Mouse (Mus musculus): ENCODE results near the gene Pus1. TPM values are rescaled to one million over a fixed set of nuclear protein-coding genes. Genes with fewer than 3 reads are reported as not detected.

The Pus1 gene
- polyA plus RNA-seq (2016; fragmentation: Nextera tagmentation; extraction: Ambion mirVana), result 26.8 and 27.9 TPM in 2 replicates

DNA sequence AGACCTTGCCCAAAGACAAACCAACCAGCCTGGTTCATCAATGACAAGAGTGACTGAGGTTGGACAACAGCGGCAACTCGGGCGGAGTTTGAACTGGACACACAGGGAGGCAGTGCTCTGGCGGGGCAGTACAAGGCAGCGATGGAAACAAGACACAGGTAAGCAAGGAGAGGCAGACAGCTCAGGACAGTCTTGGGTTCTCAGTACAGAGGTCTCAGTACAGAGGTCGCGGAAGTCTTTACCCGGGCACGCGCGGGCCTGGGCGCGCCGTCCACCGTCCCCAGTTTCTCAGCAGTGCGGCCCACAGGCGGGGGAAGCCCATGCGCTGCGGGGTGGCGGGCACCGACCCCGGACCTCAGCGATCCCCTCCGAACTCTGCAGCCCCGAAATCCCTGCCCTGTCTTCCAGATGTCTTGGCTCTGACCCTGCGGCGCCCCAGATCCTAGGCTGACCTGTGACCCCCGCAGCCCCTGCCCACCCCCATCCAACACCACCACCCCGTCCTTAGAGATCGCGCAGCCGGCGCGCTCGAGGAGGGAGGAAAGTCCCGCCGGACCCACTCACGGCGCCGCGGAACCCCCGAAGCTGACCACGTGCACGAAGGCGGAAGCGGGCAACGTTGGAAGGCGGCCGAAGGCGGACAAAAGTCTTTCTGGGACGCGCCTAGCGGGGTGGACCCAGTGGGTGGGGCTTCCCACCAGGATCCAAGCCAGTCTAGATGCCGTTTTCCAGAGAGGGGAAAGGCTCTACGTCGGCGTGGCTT lies at the start of gene Pus1:
TSS of gene Pus1 (minus strand) at position 662 of the 763 bp plus-strand sequence.
- WGBS, result under 1% methylated on average over 56 of the region's 57 CpGs
- Histone ChIP-seq H3K27me3 (no peaks in the 10 kb centered on the region), H3K9me3 (no peaks in the 10 kb centered on the region), H3K9ac (replicated peaks) (peak within 1 kb of the TSS; percentile 84), H3K4me1 (peaks cover 15% of the 10 kb centered on the region), H3K36me3 (peaks cover 40% of the 10 kb centered on the region), H3K4me3 (peak within 1 kb of the TSS; percentile 86), H3K4me2 (replicated peaks) (peak within 1 kb of the TSS; percentile 97), H3K27ac (replicated peaks) (0 out of 2 replicates have a peak within 1 kb of the TSS, but pooled peaks have one; percentile 11)
- ATAC-seq (ENCODE audit: low FRiP score, low read depth), result peak; percentile 83

DNA sequence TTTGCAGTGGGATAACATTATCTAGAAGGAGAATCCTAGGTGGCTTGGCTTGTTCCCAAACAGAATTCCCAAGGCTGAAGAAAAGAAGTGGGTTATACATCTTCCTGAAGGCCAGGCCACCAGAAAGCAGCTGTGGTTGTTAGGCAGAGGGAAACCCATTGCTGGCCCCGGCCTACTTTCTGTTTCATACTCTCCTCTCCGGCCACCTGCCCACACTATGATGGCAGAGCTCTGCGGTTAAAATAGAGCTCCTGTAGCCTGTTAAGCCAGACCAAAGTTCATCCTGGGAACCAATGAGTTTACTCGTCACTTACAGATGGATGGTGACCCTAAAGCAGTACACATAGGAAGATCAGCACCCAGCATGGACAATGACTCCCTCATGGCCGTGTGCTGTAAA lies 47.1 kb upstream of the Pus1 start:
- H3K9ac ChIP-seq (replicated peaks), result no peak overlapping the region
- ATAC-seq (ENCODE audit: low FRiP score, low read depth), result no peak
- H3K36me3 ChIP-seq, result no peaks in the 10 kb centered on the region
- no peaks in the 10 kb centered on the region for H3K27me3 ChIP-seq
- 90% methylated on average over 5 of the region's 5 CpGs for WGBS
- H3K27ac ChIP-seq (replicated peaks), result no peak overlapping the region
- H3K4me2 ChIP-seq (replicated peaks), result no peak overlapping the region
- no peak overlapping the region for H3K4me3 ChIP-seq
- no peaks in the 10 kb centered on the region for H3K4me1 ChIP-seq
- no peaks in the 10 kb centered on the region for H3K9me3 ChIP-seq

- Histone ChIP-seq H3K27me3 (no peaks in the 10 kb centered on the region), H3K27ac (replicated peaks) (no peak overlapping the region), H3K9ac (replicated peaks) (no peak overlapping the region), H3K4me1 (no peaks in the 10 kb centered on the region), H3K36me3 (no peaks in the 10 kb centered on the region), H3K4me2 (replicated peaks) (no peak overlapping the region), H3K9me3 (no peaks in the 10 kb centered on the region), H3K4me3 (no peak overlapping the region)
- WGBS, result 88% methylated on average over 8 of the region's 8 CpGs
- ATAC-seq (ENCODE audit: low FRiP score, low read depth), result no peak
These were observed 46.5 kb upstream of the Pus1 start for GRCm38 (mm10) chr5:110826781-110827495.

GRCm38 (mm10) chr5:110824421-110824820 lies 44.0 kb upstream of the Pus1 start:
- no peaks in the 10 kb centered on the region for H3K27me3 ChIP-seq
- WGBS, result 91% methylated on average over 4 of the region's 4 CpGs
- H3K4me1 ChIP-seq, result no peaks in the 10 kb centered on the region
- no peak for ATAC-seq (ENCODE audit: low FRiP score, low read depth)
- no peak overlapping the region for H3K27ac ChIP-seq (replicated peaks)
- H3K4me2 ChIP-seq (replicated peaks), result no peak overlapping the region
- H3K9me3 ChIP-seq, result no peaks in the 10 kb centered on the region
- no peak overlapping the region for H3K9ac ChIP-seq (replicated peaks)
- no peaks in the 10 kb centered on the region for H3K36me3 ChIP-seq
- H3K4me3 ChIP-seq, result no peak overlapping the region

- peak; percentile 94 for ATAC-seq (ENCODE audit: low FRiP score, low read depth)
- under 1% methylated on average over 74 of the region's 80 CpGs for WGBS
- H3K27ac ChIP-seq (replicated peaks), result peak within 1 kb of the TSS; percentile 86
- H3K9ac ChIP-seq (replicated peaks), result peak within 1 kb of the TSS; percentile 98
- no peaks in the 10 kb centered on the region for H3K27me3 ChIP-seq
- H3K4me2 ChIP-seq (replicated peaks), result peak within 1 kb of the TSS; percentile 95
- peak within 1 kb of the TSS; percentile 96 for H3K4me3 ChIP-seq
- H3K4me1 ChIP-seq, result peaks cover 34% of the 10 kb centered on the region
- peaks cover 20% of the 10 kb centered on the region; the same call in 1 of the 2 replicates for H3K36me3 ChIP-seq
- no peaks in the 10 kb centered on the region for H3K9me3 ChIP-seq
These were observed 29.3 kb upstream of the Pus1 start, which contains the start of gene Ulk1 for GRCm38 (mm10) chr5:110809667-110810325. TSS of gene Ulk1 (minus strand) at chr5:110810097.

DNA sequence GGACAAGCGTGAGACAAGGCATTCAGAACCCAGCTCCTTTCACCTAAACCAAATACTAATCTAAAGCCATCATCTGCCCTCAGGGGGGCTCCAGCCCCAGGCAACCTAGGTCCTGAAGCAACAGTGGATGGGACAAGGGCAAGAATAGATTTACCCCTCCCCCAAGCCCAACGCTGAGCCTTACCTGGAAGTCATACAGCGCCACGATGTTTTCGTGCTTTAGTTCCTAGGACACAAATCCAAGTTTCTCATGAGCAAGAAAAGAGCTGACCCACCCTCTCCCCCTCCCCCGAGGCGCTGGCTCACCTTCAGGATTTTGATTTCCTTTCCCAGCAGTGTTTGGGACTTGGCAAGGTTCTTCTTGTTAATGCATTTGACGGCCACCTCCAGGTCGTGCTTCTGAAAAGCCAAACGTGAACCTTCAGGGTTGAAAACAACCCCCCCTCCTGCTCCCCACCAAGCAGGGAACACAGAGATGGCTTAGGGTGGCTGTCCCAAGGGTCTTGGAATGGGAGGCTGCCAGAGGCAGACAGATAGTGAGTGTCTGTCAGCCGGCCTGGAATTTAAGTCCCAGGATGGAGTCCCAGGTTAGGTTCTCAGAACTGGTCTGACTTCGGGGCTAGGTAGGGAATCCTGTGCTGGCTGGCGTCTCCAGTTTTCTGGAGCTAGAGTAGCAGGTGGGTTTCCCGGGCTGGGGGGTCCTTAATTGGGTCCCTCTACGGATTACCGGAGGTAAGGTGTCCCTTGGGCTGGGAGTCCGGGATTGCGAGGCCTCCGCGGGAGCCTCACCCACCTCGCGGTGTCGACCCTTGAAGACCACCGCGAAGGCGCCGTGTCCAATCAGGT lies 28.6 kb upstream of the Pus1 start:
- WGBS, result 1% methylated on average over 27 of the region's 27 CpGs
- no peaks in the 10 kb centered on the region for H3K27me3 ChIP-seq
- H3K9me3 ChIP-seq, result no peaks in the 10 kb centered on the region
- ATAC-seq (ENCODE audit: low FRiP score, low read depth), result no peak; the same call in 1 of the 2 replicates
- peak overlapping the region; percentile 86 for H3K27ac ChIP-seq (replicated peaks)
- peaks cover 34% of the 10 kb centered on the region for H3K4me1 ChIP-seq
- H3K9ac ChIP-seq (replicated peaks), result peak overlapping the region; percentile 98
- H3K36me3 ChIP-seq, result peaks cover 23% of the 10 kb centered on the region; the same call in 1 of the 2 replicates
- peak overlapping the region; percentile 96 for H3K4me3 ChIP-seq
- H3K4me2 ChIP-seq (replicated peaks), result peak overlapping the region; percentile 95

- 0 out of 2 replicates have a peak overlapping the region, but pooled peaks have one; percentile 25 for H3K27ac ChIP-seq (replicated peaks)
These were observed 27.7 kb upstream of the Pus1 start for GRCm38 (mm10) chr5:110808061-110808631.

DNA sequence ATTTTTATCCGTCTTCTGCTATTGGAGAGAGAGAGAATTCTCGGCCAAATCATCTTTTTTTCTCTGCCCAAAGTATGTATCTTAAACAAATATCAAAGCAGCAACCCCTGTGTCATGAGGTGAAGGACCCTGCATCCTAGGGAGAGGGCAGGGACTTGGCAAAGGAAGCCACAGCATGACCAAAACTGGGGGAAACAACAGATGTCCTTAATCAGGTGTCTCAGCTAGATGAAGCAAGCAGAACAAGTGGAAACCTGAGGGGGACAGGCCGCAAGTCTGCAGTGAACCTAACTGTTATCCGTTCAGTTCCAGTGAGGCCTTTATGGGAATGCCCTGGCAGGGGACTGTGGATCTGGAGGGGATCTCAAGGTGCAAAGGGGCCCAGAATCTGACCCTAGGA lies 27.0 kb upstream of the Pus1 start:
- peak overlapping the region; percentile 96 for H3K4me3 ChIP-seq
- no peak for ATAC-seq (ENCODE audit: low FRiP score, low read depth)
- 80% methylated on average over 4 of the region's 4 CpGs for WGBS
- H3K9me3 ChIP-seq, result no peaks in the 10 kb centered on the region
- H3K9ac ChIP-seq (replicated peaks), result peak overlapping the region; percentile 98
- no peaks in the 10 kb centered on the region for H3K27me3 ChIP-seq
- peaks cover 34% of the 10 kb centered on the region for H3K4me1 ChIP-seq
- no peak overlapping the region for H3K27ac ChIP-seq (replicated peaks)
- peak overlapping the region; percentile 95 for H3K4me2 ChIP-seq (replicated peaks)
- H3K36me3 ChIP-seq, result peaks cover 28% of the 10 kb centered on the region; the same call in 1 of the 2 replicates

More at GRCm38 (mm10) chr5:110808061-110808631, 27.7 kb upstream of the Pus1 start:
- Histone ChIP-seq H3K4me2 (replicated peaks) (peak overlapping the region; percentile 95), H3K9ac (replicated peaks) (peak overlapping the region; percentile 98), H3K27me3 (no peaks in the 10 kb centered on the region), H3K36me3 (peaks cover 26% of the 10 kb centered on the region; the same call in 1 of the 2 replicates), H3K4me3 (peak overlapping the region; percentile 96), H3K9me3 (no peaks in the 10 kb centered on the region), H3K4me1 (peaks cover 34% of the 10 kb centered on the region)
- peak; percentile 42 for ATAC-seq (ENCODE audit: low FRiP score, low read depth)
- WGBS, result 5% methylated on average over 14 of the region's 14 CpGs

DNA sequence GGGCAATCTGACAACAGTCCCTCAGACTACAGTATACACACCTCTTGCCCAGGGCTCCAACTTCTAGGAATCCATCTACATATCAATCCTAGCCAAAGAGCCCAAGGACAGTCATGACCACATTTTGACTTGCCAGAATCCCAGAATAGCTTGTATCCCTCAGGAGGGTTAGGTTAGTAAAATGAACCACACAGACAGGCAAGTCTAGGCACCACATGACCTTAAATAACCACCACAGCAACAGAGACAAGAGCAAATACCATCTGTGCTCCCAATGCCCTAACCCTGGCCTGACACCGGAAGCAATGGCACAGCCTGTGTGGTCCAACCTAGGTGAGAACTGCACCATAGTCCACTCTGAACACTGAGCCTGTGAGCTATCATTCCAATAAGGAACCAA lies 26.2 kb upstream of the Pus1 start:
- Histone ChIP-seq H3K4me2 (replicated peaks) (no peak overlapping the region), H3K9me3 (no peaks in the 10 kb centered on the region), H3K4me3 (no peak overlapping the region), H3K27me3 (no peaks in the 10 kb centered on the region), H3K27ac (replicated peaks) (no peak overlapping the region), H3K4me1 (peaks cover 34% of the 10 kb centered on the region), H3K9ac (replicated peaks) (no peak overlapping the region; the same call in 1 of the 2 replicates), H3K36me3 (peaks cover 33% of the 10 kb centered on the region; the same call in 1 of the 2 replicates)
- 96% methylated on average over 1 of the region's 1 CpGs for WGBS
- ATAC-seq (ENCODE audit: low FRiP score, low read depth), result no peak

DNA sequence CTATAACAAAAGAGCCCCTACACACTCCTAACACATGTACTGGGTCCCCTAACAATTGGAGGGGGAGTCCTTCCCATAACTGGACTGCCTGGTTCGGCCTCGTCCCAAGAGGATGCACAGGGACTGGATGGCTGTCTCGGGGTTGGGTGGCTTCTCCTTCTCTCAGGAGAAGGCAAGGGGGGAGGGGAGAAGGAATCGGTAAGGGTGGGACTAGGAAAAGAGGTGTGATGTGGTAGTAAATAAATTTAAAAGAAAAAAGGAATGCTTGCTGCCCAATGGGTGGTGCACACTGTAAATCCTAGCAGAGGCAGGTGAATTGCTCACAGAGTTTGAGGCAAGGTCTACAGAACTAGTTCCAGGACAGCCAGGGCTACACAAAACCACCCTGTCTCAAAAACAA lies 25.7 kb upstream of the Pus1 start:
- Histone ChIP-seq H3K27ac (replicated peaks) (no peak overlapping the region), H3K4me3 (no peak overlapping the region), H3K4me1 (peaks cover 34% of the 10 kb centered on the region), H3K9ac (replicated peaks) (no peak overlapping the region), H3K9me3 (no peaks in the 10 kb centered on the region), H3K4me2 (replicated peaks) (no peak overlapping the region), H3K27me3 (no peaks in the 10 kb centered on the region), H3K36me3 (peaks cover 38% of the 10 kb centered on the region; the same call in 1 of the 2 replicates)
- 95% methylated on average over 4 of the region's 4 CpGs for WGBS
- ATAC-seq (ENCODE audit: low FRiP score, low read depth), result no peak
